Mouse (Mus musculus) hindbrain, embryonic 13.5 days (tissue): Measurements from ENCODE around the gene Sdhc. TPM values are rescaled to one million over a fixed set of nuclear protein-coding genes. Genes with fewer than 3 reads are reported as not detected.

Experiments used
- ATAC-seq: fragments of 200-750 bp; cut with Nextera tagmentation; 2 replicates; pipeline ENCODE4 v1.8.0; 2017; ENCODE audit warnings: moderate TSS enrichment; ENCODE audit not compliant: low FRiP score
- H3K27ac ChIP-seq: fragments of 300-500 bp; sonication (generic); 2 replicates; pipeline ENCODE4 v1.5.1; 2015; ENCODE audit warnings: inconsistent platforms, mild to moderate bottlenecking, moderate library complexity
- H3K27me3 ChIP-seq: fragments of 300-500 bp; sonication (generic); 2 replicates; pipeline ENCODE4 v1.6.1; 2015; ENCODE audit warnings: mild to moderate bottlenecking, inconsistent platforms
- H3K36me3 ChIP-seq: fragments of 300-500 bp; sonication (generic); 2 replicates; pipeline ENCODE4 v1.6.1; 2015; ENCODE audit warnings: mild to moderate bottlenecking, inconsistent platforms
- H3K4me1 ChIP-seq: fragments of 300-500 bp; sonication (generic); replicated peaks from 2 replicates; pipeline ENCODE4 v1.6.1; 2015; ENCODE audit warnings: inconsistent platforms
- H3K4me2 ChIP-seq: fragments of 300-500 bp; sonication (generic); 2 replicates; pipeline ENCODE4 v1.6.1; 2015; ENCODE audit warnings: inconsistent platforms, mild to moderate bottlenecking, moderate library complexity
- H3K4me3 ChIP-seq: fragments of 300-500 bp; sonication (generic); 2 replicates; pipeline ENCODE4 v1.5.1; 2015; ENCODE audit warnings: mild to moderate bottlenecking, inconsistent platforms
- H3K9ac ChIP-seq: fragments of 300-500 bp; sonication (generic); 2 replicates; pipeline ENCODE4 v1.6.1; 2015; ENCODE audit warnings: mild to moderate bottlenecking, inconsistent platforms
- H3K9me3 ChIP-seq: fragments of 300-500 bp; sonication (generic); 2 replicates; pipeline ENCODE4 v1.6.1; 2016; ENCODE audit warnings: inconsistent platforms
- WGBS: fragments of 180-500 bp; shearing (Covaris S2); methylation state at CpG from one replicate; pipeline ENCODE4 v1.1.7; 2015; 5-methylcytosine and 5-hydroxymethylcytosine counted together
- polyA plus RNA-seq: library from polyadenylated mRNA; unstranded; fragments of >200 nt; fragmentation: Nextera tagmentation; extraction: Ambion mirVana; gene quantifications from 2 replicates; pipeline ENCODE4 v1.2.1, GENCODE M21; 2015

Gene Sdhc
- polyA plus RNA-seq, 1 experiment from 2014 or later: 259 TPM

DNA sequence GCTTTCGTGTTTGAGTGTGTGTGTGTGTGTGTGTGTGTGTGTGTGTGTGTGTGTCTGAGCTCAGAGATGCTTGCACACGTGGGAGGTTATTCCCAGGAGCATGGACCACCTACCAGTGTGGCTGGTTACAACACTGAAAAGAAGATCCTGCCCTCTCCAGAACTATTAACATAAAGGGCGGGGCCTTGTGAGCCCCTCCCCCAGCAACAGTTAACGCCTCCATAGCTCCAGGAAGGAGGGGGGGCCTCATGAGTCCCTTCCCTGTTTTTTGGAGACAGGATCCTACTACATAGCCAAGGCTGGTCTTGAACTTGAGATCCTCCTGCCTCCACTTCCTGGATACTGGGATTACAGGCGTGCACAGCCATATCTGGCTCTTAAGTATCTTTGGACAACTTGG lies 28.6 kb downstream of the Sdhc start:
- H3K9me3 ChIP-seq: no peaks in the 10 kb centered on the region
- H3K4me2 ChIP-seq: no peak overlapping the region
- H3K27me3 ChIP-seq: no peaks in the 10 kb centered on the region
- H3K4me3 ChIP-seq: no peak overlapping the region
- H3K27ac ChIP-seq: peak overlapping the region; percentile 6; the same call in 1 of the 2 replicates
- H3K36me3 ChIP-seq: peaks cover 4% of the 10 kb centered on the region; the same call in 1 of the 2 replicates
- H3K9ac ChIP-seq: no peak overlapping the region
- peaks cover 7% of the 10 kb centered on the region for H3K4me1 ChIP-seq
- 39% methylated on average over 5 of the region's 5 CpGs for WGBS
- no peak for ATAC-seq

DNA sequence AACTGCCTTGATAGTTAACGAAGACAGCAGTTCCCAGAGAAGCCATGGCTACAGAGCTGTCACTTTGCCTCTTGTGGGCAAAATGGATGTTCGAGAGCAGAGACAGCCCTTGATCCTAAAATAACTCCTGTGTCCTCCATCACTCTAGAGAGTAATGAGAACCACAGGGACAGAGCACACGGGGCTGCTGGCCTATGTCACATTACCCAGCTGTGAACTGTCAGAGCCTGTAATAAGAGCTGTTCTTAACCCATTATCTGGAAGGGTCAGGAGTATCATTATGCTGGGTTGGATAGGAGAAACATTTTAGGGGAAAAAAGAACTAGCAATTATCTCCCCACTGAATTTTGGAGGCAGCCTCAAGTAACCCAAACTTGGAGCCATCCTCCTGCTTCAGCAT lies 29.5 kb downstream of the Sdhc start:
- Histone ChIP-seq H3K4me2 (no peak overlapping the region), H3K9me3 (no peaks in the 10 kb centered on the region), H3K9ac (no peak overlapping the region), H3K27ac (no peak overlapping the region), H3K27me3 (no peaks in the 10 kb centered on the region), H3K4me3 (no peak overlapping the region), H3K4me1 (peaks cover 7% of the 10 kb centered on the region), H3K36me3 (no peaks in the 10 kb centered on the region)
- WGBS: 52% methylated on average over 3 of the region's 3 CpGs
- no peak for ATAC-seq

DNA sequence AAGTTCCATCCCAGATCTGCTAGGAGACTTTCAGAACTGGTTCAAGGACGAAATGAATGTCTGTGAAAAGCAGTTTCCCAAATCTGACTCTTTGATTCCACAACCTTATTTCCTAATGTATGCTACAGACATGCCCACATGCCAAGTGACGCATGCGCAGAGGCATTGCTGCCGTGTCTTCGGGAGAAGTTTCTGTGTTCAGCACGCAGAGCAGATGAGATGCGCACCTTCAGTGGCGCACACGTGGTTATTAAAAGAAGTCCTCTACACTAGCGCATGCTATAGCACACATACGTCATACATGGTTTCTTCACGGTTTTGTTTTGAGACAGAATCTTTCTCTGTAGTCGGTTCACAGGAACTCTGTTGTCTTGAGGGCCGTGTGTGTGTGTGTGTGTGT lies 31.0 kb downstream of the Sdhc start:
- H3K27me3 ChIP-seq: no peaks in the 10 kb centered on the region
- H3K27ac ChIP-seq: no peak overlapping the region
- no peak overlapping the region for H3K4me3 ChIP-seq
- 90% methylated on average over 14 of the region's 14 CpGs for WGBS
- no peaks in the 10 kb centered on the region for H3K9me3 ChIP-seq
- no peak for ATAC-seq
- no peaks in the 10 kb centered on the region for H3K36me3 ChIP-seq
- no peak overlapping the region for H3K9ac ChIP-seq
- H3K4me1 ChIP-seq: peaks cover 7% of the 10 kb centered on the region
- H3K4me2 ChIP-seq: no peak overlapping the region

DNA sequence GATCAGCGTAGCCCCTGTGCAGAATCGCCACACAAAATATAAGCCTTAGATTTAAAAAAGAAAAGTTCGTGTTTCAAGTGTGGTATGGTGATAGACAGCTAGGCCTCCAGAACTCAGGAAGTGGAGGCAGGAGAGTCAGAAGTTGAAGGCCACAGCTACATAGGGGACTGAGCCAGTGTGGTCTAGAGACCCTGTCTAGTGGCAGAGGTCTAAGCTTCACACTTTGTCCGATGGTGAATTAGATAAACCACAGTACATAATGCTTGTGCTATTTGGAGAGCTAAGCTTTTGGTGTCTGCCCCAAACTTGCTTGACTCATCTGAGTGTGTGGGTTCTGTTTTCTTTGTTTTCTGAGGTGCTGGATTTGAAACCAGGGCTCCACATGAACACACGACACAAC lies 31.4 kb downstream of the Sdhc start:
- H3K36me3 ChIP-seq: no peaks in the 10 kb centered on the region
- H3K4me3 ChIP-seq: no peak overlapping the region
- H3K27ac ChIP-seq: no peak overlapping the region
- 90% methylated on average over 5 of the region's 5 CpGs for WGBS
- H3K4me2 ChIP-seq: no peak overlapping the region
- H3K27me3 ChIP-seq: no peaks in the 10 kb centered on the region
- H3K9ac ChIP-seq: no peak overlapping the region
- H3K9me3 ChIP-seq: no peaks in the 10 kb centered on the region
- ATAC-seq: no peak
- H3K4me1 ChIP-seq: peaks cover 10% of the 10 kb centered on the region

DNA sequence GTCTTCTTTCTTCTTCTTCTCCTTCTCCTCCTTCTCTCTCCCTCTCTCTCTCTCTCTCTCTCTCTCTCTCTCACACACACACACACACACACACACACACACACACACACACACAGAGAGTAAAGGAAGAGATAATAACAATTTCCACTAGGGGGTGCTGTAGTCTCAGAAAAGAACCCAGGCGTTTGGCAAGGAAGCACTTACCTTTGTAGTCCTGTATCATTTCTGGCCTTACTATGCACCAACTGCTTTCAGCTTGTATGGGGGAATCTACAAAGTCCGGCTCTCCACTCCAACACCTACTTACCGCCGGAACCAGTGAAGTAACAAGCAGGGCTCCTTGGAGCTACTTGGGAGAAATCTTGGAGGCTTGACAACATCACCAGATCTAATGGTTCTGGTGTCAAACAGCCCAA lies 32.1 kb downstream of the Sdhc start:
- H3K4me3 ChIP-seq: no peak overlapping the region
- H3K4me1 ChIP-seq: peaks cover 16% of the 10 kb centered on the region
- peak; percentile 46; the same call in 1 of the 2 replicates for ATAC-seq
- H3K27ac ChIP-seq: no peak overlapping the region
- H3K9ac ChIP-seq: no peak overlapping the region
- no peaks in the 10 kb centered on the region for H3K27me3 ChIP-seq
- no peak overlapping the region for H3K4me2 ChIP-seq
- WGBS: 12% methylated on average over 4 of the region's 4 CpGs
- no peaks in the 10 kb centered on the region for H3K36me3 ChIP-seq
- no peaks in the 10 kb centered on the region for H3K9me3 ChIP-seq

DNA sequence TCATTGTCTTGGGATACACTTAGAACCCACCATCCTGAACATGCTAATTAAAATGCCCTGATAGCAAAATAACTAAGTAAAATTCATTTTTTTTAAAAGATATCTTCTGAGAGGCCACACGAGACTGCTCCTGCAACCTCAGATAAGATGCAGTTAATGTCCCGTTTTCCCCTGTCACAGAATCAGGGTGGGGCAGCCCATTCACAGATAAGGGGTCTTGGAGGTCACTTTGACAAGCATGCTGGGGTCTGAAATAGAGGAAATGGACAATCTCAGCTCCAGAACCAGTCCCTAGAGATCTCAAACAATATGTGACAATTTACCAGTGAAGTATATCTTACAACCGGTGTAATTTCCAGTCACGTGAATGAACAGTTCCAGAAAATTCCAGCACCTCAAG lies 34.1 kb downstream of the Sdhc start:
- Histone ChIP-seq H3K4me1 (peaks cover 17% of the 10 kb centered on the region), H3K27ac (no peak overlapping the region), H3K4me2 (no peak overlapping the region), H3K4me3 (no peak overlapping the region), H3K9me3 (no peaks in the 10 kb centered on the region), H3K27me3 (no peaks in the 10 kb centered on the region), H3K36me3 (no peaks in the 10 kb centered on the region), H3K9ac (no peak overlapping the region)
- no peak for ATAC-seq
- 81% methylated on average over 4 of the region's 4 CpGs for WGBS

DNA sequence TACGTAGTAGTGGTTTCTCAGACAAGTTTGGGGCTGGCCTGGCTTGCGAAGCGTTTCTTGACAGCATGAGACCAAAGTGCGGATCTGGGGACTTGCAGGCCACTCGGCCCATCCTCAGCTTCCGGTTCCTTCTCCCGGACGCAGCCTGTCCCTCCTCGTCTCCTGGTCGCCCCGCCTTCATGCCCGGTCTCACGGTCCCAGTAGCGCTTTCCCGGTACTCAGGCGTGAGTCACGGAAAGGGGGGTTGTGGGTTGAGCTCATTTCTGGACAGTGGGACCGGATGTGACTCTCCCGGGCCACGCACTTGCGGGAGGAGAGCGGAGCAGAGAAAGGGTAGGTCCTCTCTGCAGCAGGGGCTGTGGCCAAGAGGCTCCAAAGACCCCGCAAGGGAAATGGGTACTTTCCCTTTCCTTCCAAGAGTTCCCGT lies 36.5 kb downstream of the Sdhc start, which contains the start of gene Cfap126:
TSS of gene Cfap126 (plus strand) at position 46 of the 427 bp plus-strand sequence.
- WGBS: 1% methylated on average over 24 of the region's 24 CpGs
- no peaks in the 10 kb centered on the region for H3K27me3 ChIP-seq
- peak within 1 kb of the TSS; percentile 47 for H3K4me3 ChIP-seq
- no peaks in the 10 kb centered on the region for H3K9me3 ChIP-seq
- H3K27ac ChIP-seq: peak within 1 kb of the TSS; percentile 46; the same call in 1 of the 2 replicates
- ATAC-seq: 0 out of 2 replicates have a peak, but pooled peaks have one; percentile 10
- peak within 1 kb of the TSS; percentile 71 for H3K9ac ChIP-seq
- H3K4me1 ChIP-seq: peaks cover 29% of the 10 kb centered on the region
- peak within 1 kb of the TSS; percentile 75 for H3K4me2 ChIP-seq
- no peaks in the 10 kb centered on the region for H3K36me3 ChIP-seq

DNA sequence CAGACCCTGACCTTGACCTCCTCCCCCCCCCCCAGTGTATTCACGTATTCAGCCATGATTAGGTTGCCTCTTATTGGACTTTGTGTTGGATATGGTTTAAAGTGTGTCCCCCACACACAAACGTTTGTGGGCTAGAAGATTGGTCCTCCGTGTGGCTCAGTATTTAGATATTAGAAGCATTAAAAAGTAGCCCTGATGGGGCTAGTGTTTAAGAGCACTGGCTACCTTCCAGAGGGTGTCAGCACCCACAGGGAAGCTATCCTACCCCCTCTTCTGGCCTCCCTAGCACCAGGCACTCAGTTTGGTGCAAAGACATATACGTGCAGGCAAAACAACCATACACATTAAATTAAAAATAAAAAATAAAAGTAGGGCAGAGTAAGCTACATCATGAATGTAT lies 37.4 kb downstream of the Sdhc start:
- no peaks in the 10 kb centered on the region for H3K36me3 ChIP-seq

DNA sequence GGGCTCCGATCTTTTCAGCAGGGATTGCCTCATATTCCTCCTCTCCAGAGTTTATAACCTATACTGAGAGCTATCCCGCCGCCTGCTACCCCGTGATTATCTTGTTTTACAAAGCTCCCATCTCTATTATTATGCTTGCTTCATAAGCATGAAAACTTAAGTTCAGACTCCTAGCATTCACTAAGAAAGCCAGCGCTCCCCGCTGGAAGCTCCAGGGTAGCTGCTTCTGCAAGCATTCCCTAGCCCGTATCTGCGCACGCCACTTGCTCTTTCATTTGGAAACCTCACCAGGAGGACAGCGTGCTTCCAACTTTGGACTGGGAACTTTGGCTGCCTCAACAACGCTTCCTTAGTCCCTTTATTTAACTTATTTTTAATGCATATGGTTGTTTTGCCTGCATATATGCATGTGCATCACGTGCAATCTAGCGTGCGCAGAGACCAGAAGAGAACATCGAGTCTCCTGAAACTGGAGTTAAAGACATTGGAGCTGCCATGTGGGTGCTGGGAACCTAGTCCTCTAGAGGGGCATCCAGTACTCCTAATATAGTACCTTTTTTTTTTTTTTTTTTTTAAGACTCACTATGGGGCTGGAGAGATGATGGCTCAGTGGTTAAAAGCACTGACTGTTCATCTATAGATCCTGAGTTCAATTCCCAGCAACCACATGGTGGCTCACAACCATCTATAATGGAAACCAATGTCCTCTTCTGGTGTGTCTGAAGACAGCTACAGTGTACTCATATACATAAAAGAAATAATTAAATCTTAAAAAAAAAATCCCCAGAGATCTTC lies 38.4 kb downstream of the Sdhc start:
- no peak for ATAC-seq
- H3K4me1 ChIP-seq: peaks cover 29% of the 10 kb centered on the region
- WGBS: 2% methylated on average over 15 of the region's 15 CpGs
- H3K4me3 ChIP-seq: peak overlapping the region; percentile 51
- no peaks in the 10 kb centered on the region for H3K36me3 ChIP-seq
- peak overlapping the region; percentile 56 for H3K9ac ChIP-seq
- H3K4me2 ChIP-seq: peak overlapping the region; percentile 76
- no peaks in the 10 kb centered on the region for H3K27me3 ChIP-seq
- H3K27ac ChIP-seq: peak overlapping the region; percentile 62
- H3K9me3 ChIP-seq: no peaks in the 10 kb centered on the region

More for the DNA sequence above, 37.4 kb downstream of the Sdhc start:
- Histone ChIP-seq H3K27ac (no peak overlapping the region), H3K9me3 (no peaks in the 10 kb centered on the region), H3K4me1 (peaks cover 29% of the 10 kb centered on the region), H3K4me3 (no peak overlapping the region), H3K27me3 (no peaks in the 10 kb centered on the region), H3K9ac (no peak overlapping the region), H3K4me2 (no peak overlapping the region)
- no peak for ATAC-seq
- 79% methylated on average over 4 of the region's 4 CpGs for whole genome bisulfite sequencing

DNA sequence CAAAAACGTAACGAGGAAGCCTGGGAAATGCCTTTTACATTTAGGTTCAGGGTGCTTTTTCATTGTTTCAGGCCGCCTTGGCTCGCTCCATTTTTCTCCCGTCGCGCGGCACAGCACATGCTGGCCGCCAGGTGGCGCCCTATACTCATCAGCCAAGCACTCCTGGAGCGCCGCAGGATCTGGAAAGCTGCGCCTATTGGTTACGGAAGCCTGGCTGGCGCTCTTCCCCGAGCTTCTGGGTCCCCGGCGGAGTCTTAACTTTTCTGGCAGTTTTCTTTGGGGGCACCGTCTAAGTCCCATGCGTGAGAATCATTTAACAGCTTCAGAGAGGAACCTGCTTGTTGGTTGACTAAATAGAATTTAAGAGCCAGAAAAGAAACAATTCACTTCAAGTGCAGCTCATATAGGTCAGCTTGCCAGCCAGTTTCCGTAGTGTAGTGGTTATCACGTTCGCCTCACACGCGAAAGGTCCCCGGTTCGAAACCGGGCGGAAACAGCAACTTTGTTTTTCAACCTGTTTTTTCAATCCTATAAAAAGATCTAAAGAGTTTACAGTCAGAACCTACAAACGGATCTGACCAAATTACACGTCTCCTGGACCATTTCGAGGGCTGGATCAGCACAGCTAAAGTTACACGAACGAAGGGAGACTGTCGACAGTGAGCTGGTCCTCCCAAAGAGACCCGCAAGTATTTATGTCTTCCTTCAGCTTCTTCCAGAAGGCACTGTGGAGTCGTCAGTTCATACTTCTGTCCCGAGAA lies 39.2 kb downstream of the Sdhc start:
- WGBS: under 1% methylated on average over 38 of the region's 38 CpGs
- peak; percentile 92 for ATAC-seq
- Histone ChIP-seq H3K4me3 (peak overlapping the region; percentile 51), H3K4me1 (peaks cover 29% of the 10 kb centered on the region), H3K9ac (peak overlapping the region; percentile 68), H3K27me3 (no peaks in the 10 kb centered on the region), H3K27ac (peak overlapping the region; percentile 83), H3K36me3 (no peaks in the 10 kb centered on the region), H3K9me3 (no peaks in the 10 kb centered on the region), H3K4me2 (peak overlapping the region; percentile 76)

DNA sequence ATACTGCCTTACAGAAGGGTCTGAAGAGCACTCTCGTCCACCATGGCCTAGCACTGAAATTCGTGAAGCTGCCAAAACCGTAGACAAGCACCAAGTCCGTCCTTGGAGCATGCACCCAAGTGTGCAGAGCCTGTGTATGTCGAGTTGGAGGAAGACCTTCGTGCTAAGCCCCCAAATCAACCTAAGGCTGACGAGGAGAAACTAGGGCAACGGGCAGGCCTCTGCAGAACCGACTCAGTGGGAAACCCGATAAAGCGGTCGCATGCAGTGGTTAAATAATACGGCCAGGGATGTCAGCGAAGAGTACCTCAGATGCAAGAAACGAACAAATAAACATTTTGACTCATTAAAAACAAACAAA lies 39.8 kb downstream of the Sdhc start:
- Histone ChIP-seq H3K9ac (peak overlapping the region; percentile 68), H3K4me1 (peaks cover 29% of the 10 kb centered on the region), H3K27ac (peak overlapping the region; percentile 83), H3K36me3 (no peaks in the 10 kb centered on the region), H3K9me3 (no peaks in the 10 kb centered on the region), H3K27me3 (no peaks in the 10 kb centered on the region), H3K4me3 (peak overlapping the region; percentile 51), H3K4me2 (peak overlapping the region; percentile 76)
- ATAC-seq: peak; percentile 52
- 11% methylated on average over 15 of the region's 15 CpGs for WGBS

DNA sequence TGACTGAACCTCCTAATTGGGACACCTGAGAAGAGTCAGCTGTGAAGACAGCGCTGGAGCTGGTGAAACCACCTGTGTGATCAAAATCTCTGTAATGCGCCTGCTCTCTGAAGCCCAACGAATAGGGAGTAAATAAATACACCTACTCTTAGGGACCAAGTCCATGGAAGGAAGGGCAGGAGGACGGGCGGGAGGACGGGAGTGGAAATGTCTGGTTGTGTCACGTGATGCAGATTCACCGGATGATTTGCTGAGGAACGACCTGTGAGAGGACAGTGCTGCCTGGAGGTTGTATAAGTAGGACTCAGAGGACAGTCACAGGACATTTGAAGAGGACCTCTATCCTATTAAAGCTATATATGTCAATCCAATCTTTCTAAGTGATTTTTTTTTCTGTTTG lies 40.8 kb downstream of the Sdhc start:
- ATAC-seq: no peak
- H3K36me3 ChIP-seq: no peaks in the 10 kb centered on the region
- H3K4me3 ChIP-seq: no peak overlapping the region
- no peak overlapping the region for H3K4me2 ChIP-seq
- peaks cover 29% of the 10 kb centered on the region for H3K4me1 ChIP-seq
- no peak overlapping the region; the same call in 1 of the 2 replicates for H3K9ac ChIP-seq
- H3K27ac ChIP-seq: no peak overlapping the region
- 42% methylated on average over 9 of the region's 9 CpGs for WGBS
- H3K9me3 ChIP-seq: no peaks in the 10 kb centered on the region
- no peaks in the 10 kb centered on the region for H3K27me3 ChIP-seq
